Mouse (Mus musculus): Measurements from ENCODE around the gene Rpl3. TPM values are rescaled to one million over a fixed set of nuclear protein-coding genes. Genes with fewer than 3 reads are reported as not detected.

Rpl3 gene
- polyA plus RNA-seq, 1 experiment from 2014 or later = 733 TPM

DNA sequence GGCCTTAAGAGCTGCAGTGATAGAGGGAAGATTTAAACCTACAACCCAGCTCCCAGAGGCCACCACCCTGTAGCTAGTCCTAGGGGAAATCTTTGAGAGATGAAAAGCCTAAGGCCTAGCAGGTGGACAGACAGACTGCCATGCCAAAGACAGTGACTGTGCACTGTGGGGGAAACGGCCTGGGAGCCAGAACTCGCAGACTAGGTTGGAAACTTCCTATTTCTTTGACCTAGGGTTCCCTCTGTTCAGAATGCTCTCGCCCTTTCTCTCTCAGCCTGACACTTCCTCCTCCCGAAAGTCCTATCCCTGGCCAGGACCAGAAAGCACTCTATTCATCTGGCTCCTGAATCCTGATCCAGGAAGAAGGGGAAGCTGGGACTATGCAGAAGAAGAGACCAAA is 49.5 kb downstream of the Rpl3 start:
- no peak for ATAC-seq
- H3K9ac ChIP-seq = no peak overlapping the region
- no peak overlapping the region for H3K4me3 ChIP-seq
- peaks cover 11% of the 10 kb centered on the region; the same call in 1 of the 2 replicates for H3K9me3 ChIP-seq (replicated peaks)
- H3K4me1 ChIP-seq = no peaks in the 10 kb centered on the region
- H3K36me3 ChIP-seq (ENCODE audit: poor library complexity, severe bottlenecking) = no peaks in the 10 kb centered on the region
- no peak overlapping the region for H3K27ac ChIP-seq
- no peak overlapping the region for H3K4me2 ChIP-seq
- no peaks in the 10 kb centered on the region for H3K27me3 ChIP-seq
- WGBS = 70% methylated on average over 4 of the region's 4 CpGs

DNA sequence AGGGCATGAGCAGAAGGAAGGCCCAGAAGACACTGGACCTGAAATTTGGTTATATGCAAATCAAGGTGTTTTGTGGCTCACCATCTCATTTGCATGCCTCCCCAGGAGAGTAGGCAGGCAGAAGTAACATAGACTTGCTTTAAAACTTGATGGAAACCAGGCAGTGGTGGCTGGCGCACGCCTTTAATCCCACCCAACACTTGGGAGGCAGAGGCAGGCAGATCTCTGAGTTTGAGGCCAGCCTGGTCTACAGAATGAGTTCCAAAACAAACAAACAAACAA is 53.6 kb downstream of the Rpl3 start:
- H3K4me1 ChIP-seq = no peaks in the 10 kb centered on the region

GRCm38 (mm10) chr15:80037255-80038109 is 54.2 kb downstream of the Rpl3 start:
- Histone ChIP-seq H3K4me1 (no peaks in the 10 kb centered on the region), H3K4me2 (no peak overlapping the region), H3K9ac (no peak overlapping the region), H3K36me3 (ENCODE audit: poor library complexity, severe bottlenecking) (no peaks in the 10 kb centered on the region), H3K9me3 (replicated peaks) (peaks cover 5% of the 10 kb centered on the region; the same call in 1 of the 2 replicates), H3K4me3 (no peak overlapping the region), H3K27me3 (no peaks in the 10 kb centered on the region), H3K27ac (no peak overlapping the region)
- ATAC-seq = no peak
- 79% methylated on average over 11 of the region's 11 CpGs for WGBS

More for the DNA sequence above, 53.6 kb downstream of the Rpl3 start:
- H3K36me3 ChIP-seq (ENCODE audit: poor library complexity, severe bottlenecking) = no peaks in the 10 kb centered on the region
- no peak overlapping the region for H3K4me3 ChIP-seq
- no peaks in the 10 kb centered on the region for H3K27me3 ChIP-seq
- H3K9me3 ChIP-seq (replicated peaks) = peaks cover 5% of the 10 kb centered on the region; the same call in 1 of the 2 replicates
- no peak for ATAC-seq
- 95% methylated on average over 2 of the region's 2 CpGs for WGBS
- H3K9ac ChIP-seq = no peak overlapping the region
- H3K4me2 ChIP-seq = no peak overlapping the region
- H3K27ac ChIP-seq = no peak overlapping the region

GRCm38 (mm10) chr15:80035341-80035885 is 56.3 kb downstream of the Rpl3 start:
- no peak overlapping the region for H3K9ac ChIP-seq
- peaks cover 10% of the 10 kb centered on the region for H3K9me3 ChIP-seq (replicated peaks)
- H3K36me3 ChIP-seq (ENCODE audit: poor library complexity, severe bottlenecking) = no peaks in the 10 kb centered on the region
- no peaks in the 10 kb centered on the region for H3K4me1 ChIP-seq
- no peak overlapping the region for H3K4me3 ChIP-seq
- H3K27me3 ChIP-seq = no peaks in the 10 kb centered on the region
- 79% methylated on average over 6 of the region's 6 CpGs for WGBS
- H3K4me2 ChIP-seq = no peak overlapping the region
- no peak for ATAC-seq
- H3K27ac ChIP-seq = no peak overlapping the region

- H3K4me3 ChIP-seq = no peak overlapping the region
- no peak overlapping the region for H3K4me2 ChIP-seq
- no peak overlapping the region for H3K27ac ChIP-seq
- H3K27me3 ChIP-seq = no peaks in the 10 kb centered on the region
- no peaks in the 10 kb centered on the region for H3K4me1 ChIP-seq
- H3K9me3 ChIP-seq (replicated peaks) = peaks cover 10% of the 10 kb centered on the region
- ATAC-seq = no peak
- no peaks in the 10 kb centered on the region for H3K36me3 ChIP-seq (ENCODE audit: poor library complexity, severe bottlenecking)
- no peak overlapping the region for H3K9ac ChIP-seq
Observed at GRCm38 (mm10) chr15:80034913-80035312, 56.8 kb downstream of the Rpl3 start.

DNA sequence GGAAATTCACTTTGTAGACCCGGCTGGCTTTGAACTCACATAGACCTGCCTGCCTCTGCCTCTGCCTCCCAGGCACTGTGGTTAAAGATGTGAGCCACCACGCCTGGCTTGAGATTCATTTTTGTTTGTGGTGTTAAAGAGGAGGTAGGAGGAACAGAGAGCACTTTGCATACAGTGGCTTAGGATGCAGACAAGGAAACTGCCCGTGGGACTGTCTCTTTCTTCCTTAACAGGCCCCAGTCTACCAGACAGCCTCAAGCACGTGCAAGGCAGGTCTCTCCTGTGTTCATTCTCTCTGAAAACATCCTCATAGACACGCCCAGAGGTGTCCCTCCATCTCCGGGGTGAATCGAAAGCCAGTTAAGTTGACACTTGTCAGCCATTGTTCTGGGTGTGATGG is 57.3 kb downstream of the Rpl3 start:
- no peak for ATAC-seq
- no peak overlapping the region for H3K4me2 ChIP-seq
- H3K9me3 ChIP-seq (replicated peaks) = peaks cover 10% of the 10 kb centered on the region
- 71% methylated on average over 7 of the region's 7 CpGs for WGBS
- H3K27ac ChIP-seq = no peak overlapping the region
- no peaks in the 10 kb centered on the region for H3K36me3 ChIP-seq (ENCODE audit: poor library complexity, severe bottlenecking)
- H3K4me3 ChIP-seq = no peak overlapping the region
- no peaks in the 10 kb centered on the region for H3K4me1 ChIP-seq
- H3K27me3 ChIP-seq = no peaks in the 10 kb centered on the region
- no peak overlapping the region for H3K9ac ChIP-seq

DNA sequence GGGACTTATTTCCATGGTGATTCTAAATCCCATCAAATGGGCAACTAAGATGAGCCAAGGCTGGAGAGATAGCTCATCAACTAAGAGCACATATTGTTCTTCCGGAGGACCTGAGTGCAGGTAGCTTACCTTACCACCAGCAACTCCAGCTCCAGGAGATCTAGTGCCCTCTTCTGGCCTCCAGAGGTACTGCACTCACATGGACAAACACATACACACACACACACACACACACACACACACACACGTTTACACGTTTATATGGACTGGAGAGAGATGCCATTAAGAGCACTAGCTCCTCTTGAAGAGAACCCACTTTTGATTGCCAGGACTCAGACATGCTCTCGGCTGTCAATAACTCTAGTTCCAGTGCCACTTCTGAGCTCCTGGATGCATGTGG is 60.5 kb downstream of the Rpl3 start:
- H3K4me2 ChIP-seq = no peak overlapping the region
- no peaks in the 10 kb centered on the region for H3K36me3 ChIP-seq (ENCODE audit: poor library complexity, severe bottlenecking)
- no peak overlapping the region for H3K9ac ChIP-seq
- ATAC-seq = no peak
- 0 out of 2 replicates have a peak, but pooled peaks cover 4% of the 10 kb centered on the region for H3K27me3 ChIP-seq
- 87% methylated on average over 4 of the region's 4 CpGs for WGBS
- H3K4me3 ChIP-seq = no peak overlapping the region
- H3K4me1 ChIP-seq = 0 out of 2 replicates have a peak, but pooled peaks cover 5% of the 10 kb centered on the region
- no peak overlapping the region for H3K27ac ChIP-seq
- H3K9me3 ChIP-seq (replicated peaks) = peaks cover 6% of the 10 kb centered on the region

DNA sequence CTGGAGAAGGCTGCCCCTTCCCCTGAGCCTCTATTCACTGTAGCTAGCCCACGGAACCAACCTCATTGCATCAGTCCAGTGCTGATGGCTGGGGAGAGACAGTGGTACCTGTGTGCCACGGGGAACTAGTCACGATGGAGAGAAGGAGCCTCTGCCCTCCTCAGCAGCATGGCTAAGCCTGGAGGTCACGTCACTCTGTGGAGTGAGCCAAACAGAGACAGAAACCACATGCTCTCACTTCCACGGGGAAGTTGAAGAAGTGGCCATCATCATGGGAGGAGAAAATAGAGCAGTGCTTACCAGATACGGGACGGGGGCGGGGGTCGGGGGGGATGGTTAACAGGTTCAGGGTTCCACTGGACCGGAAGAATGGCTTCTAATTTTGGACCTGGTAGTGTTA is 61.3 kb downstream of the Rpl3 start:
- H3K27ac ChIP-seq = no peak overlapping the region
- WGBS = 93% methylated on average over 10 of the region's 10 CpGs
- H3K4me3 ChIP-seq = no peak overlapping the region
- H3K36me3 ChIP-seq (ENCODE audit: poor library complexity, severe bottlenecking) = no peaks in the 10 kb centered on the region
- no peak for ATAC-seq
- H3K27me3 ChIP-seq = 0 out of 2 replicates have a peak, but pooled peaks cover 4% of the 10 kb centered on the region
- H3K9me3 ChIP-seq (replicated peaks) = peaks cover 6% of the 10 kb centered on the region
- no peak overlapping the region for H3K9ac ChIP-seq
- 0 out of 2 replicates have a peak, but pooled peaks cover 7% of the 10 kb centered on the region for H3K4me1 ChIP-seq
- H3K4me2 ChIP-seq = no peak overlapping the region

- H3K36me3 ChIP-seq (ENCODE audit: poor library complexity, severe bottlenecking) = no peaks in the 10 kb centered on the region
- peaks cover 16% of the 10 kb centered on the region for H3K4me1 ChIP-seq
- no peak overlapping the region for H3K9ac ChIP-seq
- H3K27ac ChIP-seq = no peak overlapping the region
- H3K4me2 ChIP-seq = no peak overlapping the region
- WGBS = 85% methylated on average over 5 of the region's 5 CpGs
- H3K27me3 ChIP-seq = 0 out of 2 replicates have a peak, but pooled peaks cover 4% of the 10 kb centered on the region
- H3K9me3 ChIP-seq (replicated peaks) = peaks cover 6% of the 10 kb centered on the region
- no peak overlapping the region for H3K4me3 ChIP-seq
- ATAC-seq = no peak
Observed at GRCm38 (mm10) chr15:80028862-80029261, 62.8 kb downstream of the Rpl3 start.

Small RNA genes within 50 kb of the gene (microRNA-seq; reads per million reads assigned to microRNA genes)
- 18.0 reads per million, percentile 29 among the genes with 10 or more reads in this experiment for gene Snord43

Other genes with a start within 250 kb of the Rpl3 start
- gene Apobec3, start 200.2 kb downstream of the Rpl3 start, polyA plus RNA-seq (2015; fragmentation: Nextera tagmentation; extraction: Ambion mirVana) = 5.8 and 6.6 TPM in 2 replicates
- gene Cbx7, start 120.7 kb downstream of the Rpl3 start, polyA plus RNA-seq (2015; fragmentation: Nextera tagmentation; extraction: Ambion mirVana) = 2.5 and 2.9 TPM in 2 replicates
- gene Pdgfb, start 76.9 kb downstream of the Rpl3 start, polyA plus RNA-seq (2015; fragmentation: Nextera tagmentation; extraction: Ambion mirVana) = 1.9 and 2.1 TPM in 2 replicates
- 21.5 and 22.8 TPM in 2 replicates for gene Syngr1, start 534 bp downstream of the Rpl3 start, polyA plus RNA-seq (2015; fragmentation: Nextera tagmentation; extraction: Ambion mirVana)
- gene Tab1, start 41.3 kb upstream of the Rpl3 start, polyA plus RNA-seq (2015; fragmentation: Nextera tagmentation; extraction: Ambion mirVana) = 36.6 and 42.4 TPM in 2 replicates
- gene Mgat3, start 81.9 kb upstream of the Rpl3 start, polyA plus RNA-seq (2015; fragmentation: Nextera tagmentation; extraction: Ambion mirVana) = 7.3 and 7.8 TPM in 2 replicates
- gene Mief1, start 142.2 kb upstream of the Rpl3 start, polyA plus RNA-seq (2015; fragmentation: Nextera tagmentation; extraction: Ambion mirVana) = 39.6 and 40.3 TPM in 2 replicates
- 2.7 TPM in 1 of 2 replicates, not detected in the other for gene AC140267.1, start 144.0 kb upstream of the Rpl3 start, polyA plus RNA-seq (2015; fragmentation: Nextera tagmentation; extraction: Ambion mirVana)
- gene Atf4, start 163.3 kb upstream of the Rpl3 start, polyA plus RNA-seq (2015; fragmentation: Nextera tagmentation; extraction: Ambion mirVana) = 129 and 138 TPM in 2 replicates
- 62.0 and 63.8 TPM in 2 replicates for gene Rps19bp1, start 172.4 kb upstream of the Rpl3 start, polyA plus RNA-seq (2015; fragmentation: Nextera tagmentation; extraction: Ambion mirVana)
- gene Cacna1i, start 195.4 kb upstream of the Rpl3 start, polyA plus RNA-seq (2015; fragmentation: Nextera tagmentation; extraction: Ambion mirVana) = 0.25 and 0.39 TPM in 2 replicates